Mouse (Mus musculus): ENCODE measurements around the gene Myh9.

- TF ChIP-seq ZC3H11A (IDR thresholded peaks at IDR 0.05; ENCODE audit: borderline replicate concordance, low read depth, low read length) (no peak), ZNF384 (IDR thresholded peaks at IDR 0.05; ENCODE audit: low read depth, low read length) (no peak), HCFC1 (IDR thresholded peaks at IDR 0.05; ENCODE audit: borderline replicate concordance, insufficient read depth, low read length) (no peak), CHD2 (IDR thresholded peaks at IDR 0.05; ENCODE audit: low read depth, low read length) (no peak)
Measured at GRCm38 (mm10) chr15:77840450-77841360, 1.3 kb downstream of the Myh9 start.

All from ES-E14 (cell line).